Comparison of ENCODE assay signal across 10 mouse cellular contexts in the genomic region with DNA sequence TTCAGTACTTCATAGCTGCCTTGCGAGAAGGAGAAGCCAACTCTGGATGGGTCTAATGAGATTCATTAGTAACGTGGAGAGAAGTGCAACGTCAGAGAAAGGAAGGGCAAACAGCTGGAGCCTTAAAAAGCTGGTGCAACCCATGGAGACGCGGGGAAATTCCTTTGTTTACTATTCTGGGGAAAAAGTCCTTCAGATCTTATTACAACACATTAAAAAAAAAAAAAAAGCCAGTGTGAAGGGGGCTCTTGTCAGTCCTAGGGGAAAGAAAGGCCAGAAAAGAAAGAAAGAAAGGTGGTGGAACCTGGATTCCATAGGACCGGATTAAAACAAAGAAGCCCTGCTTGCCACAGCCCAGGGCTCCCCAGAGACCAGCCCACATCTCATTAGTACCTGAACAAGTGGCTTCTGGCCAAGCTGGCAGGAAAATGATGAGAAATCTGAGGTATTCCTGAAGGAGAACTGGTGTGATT. TPM values are rescaled to one million over a fixed set of nuclear protein-coding genes. Genes with fewer than 3 reads are reported as not detected.
DNase-seq lines count a peak whose midpoint lies in the region; ATAC-seq and TF ChIP-seq lines count a peak whose summit lies in the region.
"Had no signal": no experiment of that assay in that cellular context is flagged by ENCODE, and none has a peak within 500 bp of the region (broad histone marks: within the 10 kb centered on the region; RNA-seq: fewer than 3 reads in every experiment).

No protein-coding gene starts in this region.

- peak; percentile 68 for DNase-seq in lung, embryonic 14.5 days
- DNase-seq in lung, postnatal 14 days = no peak
- peak; percentile 67 for DNase-seq in forebrain, embryonic 14.5 days (ENCODE audit: low spot score)
- no peak for DNase-seq in liver, embryonic 14.5 days (ENCODE audit: low read depth in 3 of 3, low spot score in 3 of 3)
- peak; percentile 11 for DNase-seq in retina, postnatal 1 day
- no peak for DNase-seq in cerebellum, adult 11 months
- DNase-seq in adrenal gland, adult 18-20 months (ENCODE audit: low spot score in 2 of 2) = no peak
- DNase-seq in heart, adult 2 months = no peak
- DNase-seq: kidney, adult 9 months had no signal

- H3K27me3 ChIP-seq in lung, embryonic 14.5 days (ENCODE audit: insufficient read depth, low read length) = no peaks in the 10 kb centered on the region
- H3K27me3 ChIP-seq in forebrain, embryonic 14.5 days (replicated peaks; ENCODE audit: control insufficient read depth, insufficient read depth, low read length) = no peaks in the 10 kb centered on the region
- H3K27me3 ChIP-seq in liver, embryonic 14.5 days (ENCODE audit: control insufficient read depth, insufficient read depth, low read length) = no peaks in the 10 kb centered on the region
- H3K27me3 ChIP-seq in heart, adult 2 months (ENCODE audit: control insufficient read depth, insufficient read depth, low read length) = no peaks in the 10 kb centered on the region

- H3K79me2 ChIP-seq in heart, adult 2 months (replicated peaks; ENCODE audit: control insufficient read depth, insufficient read depth, low read length) = no peaks in the 10 kb centered on the region

- H3K4me1 ChIP-seq in lung, embryonic 14.5 days (ENCODE audit: insufficient read depth) = peaks cover 9% of the 10 kb centered on the region
- peaks cover 7% of the 10 kb centered on the region; the same call in 1 of the 2 replicates for H3K4me1 ChIP-seq in forebrain, embryonic 14.5 days (ENCODE audit: control insufficient read depth, insufficient read depth, low read length)
- H3K4me1 ChIP-seq in liver, embryonic 14.5 days (replicated peaks; ENCODE audit: control insufficient read depth in 2 of 2, insufficient read depth in 2 of 2, low read length in 1 of 2) = peaks cover 40 to 46% of the 10 kb centered on the region in 2 experiments
- no peaks in the 10 kb centered on the region for H3K4me1 ChIP-seq in heart, adult 2 months (ENCODE audit: control insufficient read depth, insufficient read depth, low read length)

- 5% methylated on average over 6 of the region's 6 CpGs for WGBS in lung, embryonic 14.5 days
- WGBS in forebrain, embryonic 14.5 days = 0% methylated on average over 6 of the region's 6 CpGs
- 37% methylated on average over 6 of the region's 6 CpGs for WGBS in liver, embryonic 14.5 days (ENCODE audit: insufficient replicate concordance)
- WGBS in heart, adult 2 months = 33% methylated on average over 6 of the region's 6 CpGs

- H3K9ac ChIP-seq in lung, embryonic 14.5 days = no peak overlapping the region
- H3K9ac ChIP-seq in forebrain, embryonic 14.5 days (ENCODE audit: low read length) = peak overlapping the region; percentile 40; the same call in 1 of the 2 replicates
- H3K9ac ChIP-seq in liver, embryonic 14.5 days (replicated peaks) = peak overlapping the region; percentile 31
- no peak overlapping the region for H3K9ac ChIP-seq in heart, adult 2 months (ENCODE audit: low read depth, low read length)

- H3K4me3 ChIP-seq in lung, embryonic 14.5 days (ENCODE audit: low read depth, low read length) = no peak overlapping the region
- H3K4me3 ChIP-seq in forebrain, embryonic 14.5 days (ENCODE audit: low read depth, low read length) = no peak overlapping the region
- no peak overlapping the region for H3K4me3 ChIP-seq in liver, embryonic 14.5 days (ENCODE audit: insufficient read depth in 1 of 2, low read depth in 2 of 2, low read length in 2 of 2)
- H3K4me3 ChIP-seq in heart, adult 2 months = no peak overlapping the region

- H3K4me2 ChIP-seq in lung, embryonic 14.5 days = peak overlapping the region; percentile 40
- H3K4me2 ChIP-seq in forebrain, embryonic 14.5 days (ENCODE audit: low read length) = peak overlapping the region; percentile 31; the same call in 1 of the 2 replicates
- H3K4me2 ChIP-seq in liver, embryonic 14.5 days (ENCODE audit: low read depth) = no peak overlapping the region

- no peak for TF ChIP-seq CTCF in lung, embryonic 14.5 days (IDR thresholded peaks at IDR 0.05; ENCODE audit: low read depth)
- no peak for TF ChIP-seq CTCF in liver, embryonic 14.5 days (IDR thresholded peaks at IDR 0.05; ENCODE audit: low read depth)
- no peak for TF ChIP-seq CTCF in heart, adult 2 months (IDR thresholded peaks at IDR 0.05)

- H3K27ac ChIP-seq in lung, embryonic 14.5 days (ENCODE audit: low read depth) = no peak overlapping the region
- H3K27ac ChIP-seq in forebrain, embryonic 14.5 days (ENCODE audit: low read depth, low read length) = peak overlapping the region; percentile 28
- H3K27ac ChIP-seq in liver, embryonic 14.5 days = peak overlapping the region; percentile 77
- H3K27ac ChIP-seq in heart, adult 2 months = no peak overlapping the region

- ATAC-seq in lung, embryonic 14.5 days (ENCODE audit: insufficient read depth) = peak; percentile 31
- ATAC-seq in forebrain, embryonic 14.5 days = peak; percentile 71; the same call in 1 of the 2 replicates
- ATAC-seq in liver, embryonic 14.5 days (ENCODE audit: insufficient read depth) = no peak

- intact Hi-C loops in heart, adult 2 months (cut with DNase I) = no loop called here

- no peaks in the 10 kb centered on the region for H3K9me3 ChIP-seq in lung, embryonic 14.5 days (ENCODE audit: low read depth, low read length)
- no peaks in the 10 kb centered on the region for H3K9me3 ChIP-seq in forebrain, embryonic 14.5 days (replicated peaks; ENCODE audit: control insufficient read depth, low read length)
- no peaks in the 10 kb centered on the region for H3K9me3 ChIP-seq in liver, embryonic 14.5 days (ENCODE audit: control insufficient read depth, low read length)
- H3K9me3 ChIP-seq: G1E had no signal

- no peak for TF ChIP-seq POLR2A in heart, adult 2 months (IDR thresholded peaks at IDR 0.05; ENCODE audit: insufficient read depth, low read depth, low read length)

- no peaks in the 10 kb centered on the region for H3K36me3 ChIP-seq in lung, embryonic 14.5 days (ENCODE audit: insufficient read depth)
- no peaks in the 10 kb centered on the region for H3K36me3 ChIP-seq in forebrain, embryonic 14.5 days (ENCODE audit: control insufficient read depth, insufficient read depth, low read length)
- H3K36me3 ChIP-seq in liver, embryonic 14.5 days (replicated peaks; ENCODE audit: control insufficient read depth, insufficient read depth, low read depth) = peaks cover 8% of the 10 kb centered on the region
- H3K36me3 ChIP-seq in heart, adult 2 months (ENCODE audit: control insufficient read depth, insufficient read depth, low read length) = no peaks in the 10 kb centered on the region
- H3K36me3 ChIP-seq: G1E had no signal

- TF ChIP-seq EP300 in liver, embryonic 14.5 days (IDR thresholded peaks at IDR 0.05; ENCODE audit: low read depth) = no peak
- no peak for TF ChIP-seq EP300 in heart, adult 2 months (IDR thresholded peaks at IDR 0.05; ENCODE audit: insufficient read depth, low read depth, low read length)

RNA-seq across cellular contexts. Expression of gene Cd24a, which starts 41.0 kb away (rescaled TPM):
- polyA plus RNA-seq in lung, embryonic 14.5 days (2014; fragmentation: Nextera tagmentation; extraction: Ambion mirVana) = 262 and 275 TPM in 2 replicates
- polyA plus RNA-seq in forebrain, embryonic 14.5 days (2014; fragmentation: Nextera tagmentation; extraction: Ambion mirVana) = 1,214 and 1,274 TPM in 2 replicates
- 977 and 1,014 TPM in 2 replicates for polyA plus RNA-seq in liver, embryonic 14.5 days (2012; rRNA removed)
- 1,175 and 1,210 TPM in 2 replicates for polyA plus RNA-seq in liver, embryonic 14.5 days (2014; fragmentation: Nextera tagmentation; extraction: Ambion mirVana)
- 10 to 100 TPM; 19.6 to 27.0 TPM for total RNA-seq in adrenal gland, adult 18-20 months (2021)
- 10 to 100 TPM in 1 of 2 experiments, 1 to 10 TPM in 1; 5.0 to 19.7 TPM for total RNA-seq in heart, adult 2 months (2021)
- polyA plus RNA-seq in heart, adult 2 months (2012; rRNA removed) = 10.8 and 36.4 TPM in 2 replicates

Comparison
In these comparisons a context has a peak if more than half of its experiments do, and no peak if none do; other contexts are left out.
1. DNase-seq: peak in lung, embryonic 14.5 days (single experiment), forebrain, embryonic 14.5 days (single experiment) and retina, postnatal 1 day (single experiment); none in lung, postnatal 14 days (single experiment), liver, embryonic 14.5 days (0 of 3), cerebellum, adult 11 months (single experiment), adrenal gland, adult 18-20 months (0 of 2) and heart, adult 2 months (0 of 2).
2. H3K27ac ChIP-seq: peak in forebrain, embryonic 14.5 days (single experiment) and liver, embryonic 14.5 days (single experiment); none in lung, embryonic 14.5 days (single experiment) and heart, adult 2 months (single experiment).
3. H3K9ac ChIP-seq: peak in forebrain, embryonic 14.5 days (single experiment) and liver, embryonic 14.5 days (single experiment); none in lung, embryonic 14.5 days (single experiment) and heart, adult 2 months (single experiment).